Mouse (Mus musculus): ENCODE data around the gene Krtap4-8.
"Not testable (repeated sequence)": the region's sequence is repeated elsewhere in the genome, so short reads cannot be mapped to it uniquely, and the experiment has no call there.

Gene Krtap4-8

GRCm38 (mm10) chr11:99780604-99781003, at the start of gene Krtap4-8:
Gene Krtap4-8 (minus strand): TSS chr11:99780704.
- no peak for DNase-seq (ENCODE audit: low spot score)

GRCm38 (mm10) chr11:99815566-99815965, 35.1 kb upstream of the Krtap4-8 start, which contains the start of gene Gm11564:
Gene Gm11564 (minus strand): TSS chr11:99815666.
- DNase-seq (ENCODE audit: low spot score), result not testable (repeated sequence)

DNA sequence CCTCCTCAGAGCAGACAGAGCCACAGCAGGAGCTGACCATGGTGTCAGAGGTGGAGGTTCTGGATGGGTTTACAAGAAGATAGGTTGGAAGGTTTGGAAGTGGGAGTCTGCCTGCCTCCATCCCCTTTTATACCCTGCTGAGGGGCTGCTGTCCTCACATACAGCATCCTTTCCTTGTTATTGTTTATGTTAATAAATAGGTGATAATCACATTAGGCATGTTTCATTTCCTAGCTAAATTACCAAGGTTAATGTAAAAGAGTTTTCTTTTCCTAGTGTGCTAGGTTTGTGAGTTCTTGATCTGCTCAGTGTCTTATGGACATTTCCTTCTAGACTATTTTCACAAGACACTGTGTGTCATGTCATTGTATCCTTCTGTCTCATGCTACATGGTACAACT, 29.3 kb upstream of the Krtap4-8 start, which contains the start of gene Krtap4-13:
TSS of gene Krtap4-13 (minus strand) at position 101 of the 400 bp plus-strand sequence.
- not testable (repeated sequence) for DNase-seq (ENCODE audit: low spot score)

DNA sequence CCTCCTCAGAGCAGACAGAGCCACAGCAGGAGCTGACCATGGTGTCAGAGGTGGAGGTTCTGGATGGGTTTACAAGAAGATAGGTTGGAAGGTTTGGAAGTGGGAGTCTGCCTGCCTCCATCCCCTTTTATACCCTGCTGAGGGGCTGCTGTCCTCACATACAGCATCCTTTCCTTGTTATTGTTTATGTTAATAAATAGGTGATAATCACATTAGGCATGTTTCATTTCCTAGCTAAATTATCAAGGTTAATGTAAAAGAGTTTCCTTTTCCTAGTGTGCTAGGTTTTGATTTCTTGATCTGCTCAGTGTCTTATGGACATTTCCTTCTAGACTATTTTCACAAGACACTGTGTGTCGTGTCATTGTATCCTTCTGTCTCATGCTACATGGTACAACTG, 23.8 kb upstream of the Krtap4-8 start, which contains the start of gene Gm11554:
TSS of gene Gm11554 (minus strand) at position 101 of the 400 bp plus-strand sequence.
- not testable (repeated sequence) for DNase-seq (ENCODE audit: low spot score)

DNA sequence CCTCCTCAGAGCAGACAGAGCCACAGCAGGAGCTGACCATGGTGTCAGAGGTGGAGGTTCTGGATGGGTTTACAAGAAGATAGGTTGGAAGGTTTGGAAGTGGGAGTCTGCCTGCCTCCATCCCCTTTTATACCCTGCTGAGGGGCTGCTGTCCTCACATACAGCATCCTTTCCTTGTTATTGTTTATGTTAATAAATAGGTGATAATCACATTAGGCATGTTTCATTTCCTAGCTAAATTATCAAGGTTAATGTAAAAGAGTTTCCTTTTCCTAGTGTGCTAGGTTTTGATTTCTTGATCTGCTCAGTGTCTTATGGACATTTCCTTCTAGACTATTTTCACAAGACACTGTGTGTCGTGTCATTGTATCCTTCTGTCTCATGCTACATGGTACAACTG, 18.3 kb upstream of the Krtap4-8 start, which contains the start of gene Gm11569:
TSS of gene Gm11569 (minus strand) at position 101 of the 400 bp plus-strand sequence.
- DNase-seq (ENCODE audit: low spot score), result not testable (repeated sequence)

DNA sequence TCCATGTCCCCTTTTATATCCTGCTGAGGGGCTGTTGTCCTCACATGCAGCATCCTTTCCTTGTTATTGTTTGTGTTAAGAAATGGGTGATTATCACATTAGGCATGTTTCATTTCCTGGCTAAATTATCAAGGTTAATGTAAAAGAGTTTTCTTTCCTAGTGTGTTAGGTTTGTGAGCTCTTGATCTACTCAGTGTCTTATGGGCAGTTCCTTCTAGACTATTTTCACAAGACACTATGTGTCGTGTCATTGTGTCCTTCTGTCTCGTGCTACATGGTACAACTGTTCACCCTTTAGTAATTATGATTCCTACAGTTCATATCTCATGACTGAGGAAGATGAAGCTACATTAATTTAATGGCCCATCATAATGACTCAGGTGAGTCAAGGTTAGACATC, 12.9 kb upstream of the Krtap4-8 start, which contains the start of gene Gm11596:
TSS of gene Gm11596 (minus strand) at position 101 of the 400 bp plus-strand sequence.
- DNase-seq (ENCODE audit: low spot score), result no peak

- not testable (repeated sequence) for DNase-seq (ENCODE audit: low spot score)
Measured at GRCm38 (mm10) chr11:99784900-99785299, 4.4 kb upstream of the Krtap4-8 start, which contains the start of gene Krtap4-9. Gene Krtap4-9 (plus strand): TSS chr11:99785200.

GRCm38 (mm10) chr11:99778401-99778800, 2.1 kb downstream of the Krtap4-8 start:
- DNase-seq (ENCODE audit: low spot score), result no peak

GRCm38 (mm10) chr11:99772813-99773212, 7.7 kb downstream of the Krtap4-8 start, which contains the start of gene Gm11595:
Gene Gm11595 (minus strand): TSS chr11:99772913.
- not testable (repeated sequence) for DNase-seq (ENCODE audit: low spot score)

- DNase-seq (ENCODE audit: low spot score), result no peak
Measured at GRCm38 (mm10) chr11:99768410-99768809, 12.1 kb downstream of the Krtap4-8 start.

DNA sequence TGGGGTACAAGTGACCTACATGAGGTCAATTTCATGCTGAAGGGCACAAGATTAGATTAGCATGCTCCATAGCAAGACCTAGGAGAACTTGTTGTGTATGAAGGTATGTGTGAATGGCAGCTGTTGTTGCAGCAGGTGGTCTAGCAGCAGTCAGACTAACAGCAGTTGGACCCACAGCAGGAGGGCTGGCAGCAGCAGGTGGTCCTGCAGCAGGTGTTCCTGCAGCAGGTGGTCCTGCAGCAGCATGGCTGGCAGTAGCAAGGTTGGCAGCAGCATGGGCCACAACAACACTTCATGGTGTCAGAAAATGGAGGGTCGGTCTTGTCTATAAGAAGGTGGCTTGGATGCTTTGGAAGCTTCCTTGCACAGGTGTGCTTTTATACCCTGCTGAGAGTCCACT, 21.6 kb downstream of the Krtap4-8 start:
- DNase-seq (ENCODE audit: low spot score), result no peak

DNA sequence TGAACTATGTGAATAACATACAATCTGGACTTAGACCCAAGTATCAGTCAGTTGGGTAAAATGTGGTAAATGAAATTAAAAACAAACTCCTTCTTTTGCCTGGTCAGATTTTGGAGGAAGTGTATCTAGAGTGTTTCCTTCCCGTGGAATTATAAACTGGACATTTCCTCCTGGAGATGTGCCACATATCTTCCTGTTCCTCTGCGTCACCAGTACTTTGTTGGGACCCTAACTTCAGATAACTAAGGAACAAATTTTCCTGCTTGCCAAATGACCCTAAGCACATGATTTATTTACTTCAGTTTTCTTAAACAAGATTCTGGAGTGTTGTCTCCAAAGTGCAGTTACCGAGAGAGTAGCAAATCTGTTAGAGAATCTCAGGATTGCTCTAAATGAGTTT, 36.5 kb downstream of the Krtap4-8 start:
- DNase-seq (ENCODE audit: low spot score), result no peak

DNA sequence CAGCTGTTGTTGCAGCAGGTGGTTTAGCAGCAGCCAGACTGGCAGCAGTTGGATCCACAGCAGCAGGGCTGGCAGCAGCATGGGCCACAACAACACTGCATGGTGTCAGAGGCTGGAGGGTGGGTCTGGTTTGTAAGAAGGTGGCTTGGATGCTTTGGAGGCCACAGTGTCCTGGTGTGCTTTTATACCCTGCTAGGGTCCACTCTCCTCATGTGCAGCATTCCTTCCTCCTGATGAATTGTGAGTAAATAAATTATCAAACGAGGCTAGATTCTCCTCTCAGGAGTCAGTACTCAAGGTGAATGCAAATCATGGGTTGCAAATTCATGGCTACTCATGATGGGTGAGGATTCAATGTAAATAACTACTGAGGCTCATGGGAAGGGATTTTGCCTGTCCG, 46.3 kb downstream of the Krtap4-8 start, which contains the start of gene Gm14180:
TSS of gene Gm14180 (minus strand) at position 101 of the 400 bp plus-strand sequence.
- no peak for DNase-seq (ENCODE audit: low spot score)
